Mouse (Mus musculus): ENCODE data around the gene Nek5.

DNA sequence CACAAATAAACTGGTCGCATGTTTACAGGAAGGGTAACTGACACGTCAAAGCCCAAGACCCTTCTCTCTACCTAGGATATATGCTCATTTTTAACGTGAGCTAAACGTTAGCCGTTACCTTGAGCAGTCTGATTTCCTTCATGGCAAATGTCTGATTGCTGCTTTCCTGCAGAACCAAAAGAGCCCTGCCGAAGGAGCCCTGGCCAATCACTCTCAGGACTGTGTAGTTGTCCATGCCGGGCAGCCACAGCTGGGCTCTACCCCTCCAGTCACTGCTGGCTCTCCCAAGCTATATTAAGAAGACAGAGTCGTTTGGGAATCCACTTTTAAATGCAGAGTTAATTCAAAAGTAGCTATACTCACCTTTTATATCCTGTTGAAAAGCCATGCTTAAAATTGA lies 37.4 kb upstream of the Nek5 start:
- TF ChIP-seq TAL1 (IDR thresholded peaks at IDR 0.05; ENCODE audit: low read length), result no peak
- no peak for TF ChIP-seq GATA1 (IDR thresholded peaks at IDR 0.05; ENCODE audit: low read length)

All from erythroblast, embryonic 14.5 days (primary cell).